Mouse (Mus musculus) embryo, embryonic 10.5 days (tissue): ENCODE measurements around the gene Xntrpc.
"Not testable (repeated sequence)": the region's sequence is repeated elsewhere in the genome, so short reads cannot be mapped to it uniquely, and the experiment has no call there.

Source experiments
- DNase-seq: peaks from one replicate; pipeline ENCODE4 v3.0.0-alpha.2; 2015; ENCODE audit warnings: low spot score

Xntrpc gene

GRCm38 (mm10) chr7:102065046-102065891 is at the start of gene Xntrpc, which contains the start of the genes Rnf121 and Xndc1:
Gene Xntrpc, plus strand, starts transcription at chr7:102065713.
Gene Rnf121, minus strand, starts transcription at chr7:102065469.
Gene Xndc1, plus strand, starts transcription at chr7:102065511.
- DNase-seq, result peak; percentile 95

- no peak for DNase-seq
Observed at GRCm38 (mm10) chr7:102016936-102017335, 48.6 kb upstream of the Xntrpc start.

GRCm38 (mm10) chr7:102017452-102017851 is 48.1 kb upstream of the Xntrpc start:
- no peak for DNase-seq

- DNase-seq, result no peak
Observed at GRCm38 (mm10) chr7:102018034-102018433, 47.5 kb upstream of the Xntrpc start.

- no peak for DNase-seq
Observed at GRCm38 (mm10) chr7:102018590-102018989, 46.9 kb upstream of the Xntrpc start, which contains the start of gene Il18bp. Gene Il18bp, minus strand, starts transcription at chr7:102018690.

GRCm38 (mm10) chr7:102019362-102019761 is 46.2 kb upstream of the Xntrpc start:
- no peak for DNase-seq

- DNase-seq, result not testable (repeated sequence)
Observed at GRCm38 (mm10) chr7:102020934-102021333, 44.6 kb upstream of the Xntrpc start.

GRCm38 (mm10) chr7:102023821-102024220 is 41.7 kb upstream of the Xntrpc start:
- DNase-seq, result no peak

GRCm38 (mm10) chr7:102025187-102026119 is 40.1 kb upstream of the Xntrpc start:
- no peak for DNase-seq

- DNase-seq, result peak; percentile 13
Observed at GRCm38 (mm10) chr7:102034904-102035303, 30.6 kb upstream of the Xntrpc start.

- no peak for DNase-seq
Observed at GRCm38 (mm10) chr7:102035534-102035933, 30.0 kb upstream of the Xntrpc start.

GRCm38 (mm10) chr7:102037318-102037717 is 28.2 kb upstream of the Xntrpc start:
- no peak for DNase-seq

GRCm38 (mm10) chr7:102042314-102042713 is 23.2 kb upstream of the Xntrpc start:
- DNase-seq, result no peak

GRCm38 (mm10) chr7:102048524-102048923 is 17.0 kb upstream of the Xntrpc start:
- DNase-seq, result peak; percentile 10

- DNase-seq, result no peak
Observed at GRCm38 (mm10) chr7:102061353-102061752, 4.2 kb upstream of the Xntrpc start.

GRCm38 (mm10) chr7:102062203-102062602 is 3.3 kb upstream of the Xntrpc start:
- no peak for DNase-seq

GRCm38 (mm10) chr7:102063891-102064290 is 1.6 kb upstream of the Xntrpc start:
- no peak for DNase-seq

GRCm38 (mm10) chr7:102064655-102065045 is 863 bp upstream of the Xntrpc start:
- DNase-seq, result no peak

GRCm38 (mm10) chr7:102066363-102066762 is 850 bp downstream of the Xntrpc start:
- DNase-seq, result no peak

- peak; percentile 44 for DNase-seq
Observed at GRCm38 (mm10) chr7:102076714-102077296, 11.3 kb downstream of the Xntrpc start.

- peak; percentile 58 for DNase-seq
Observed at GRCm38 (mm10) chr7:102078517-102078916, 13.0 kb downstream of the Xntrpc start.

GRCm38 (mm10) chr7:102080311-102080710 is 14.8 kb downstream of the Xntrpc start:
- DNase-seq, result no peak
